Mouse (Mus musculus) limb, embryonic 15.5 days (tissue): ENCODE measurements at regions not wholly inside any gene's neighbourhood (a gene's known extent, or its start where the extent isn't known, plus 50 kb on each side); places are given as distances from the start of the nearest gene placed in this dataset.

ENCODE experiments used
- ATAC-seq: fragments of 200-750 bp; cut with Nextera tagmentation; 2 replicates; pipeline ENCODE4 v1.8.0; 2017; ENCODE audit warnings: low read depth, moderate TSS enrichment; ENCODE audit not compliant: insufficient number of reproducible peaks, low FRiP score, low TSS enrichment
- H3K27ac ChIP-seq: fragments of 300-500 bp; sonication (generic); 2 replicates; pipeline ENCODE4 v1.5.1; 2015; ENCODE audit warnings: moderate library complexity, mild to moderate bottlenecking, inconsistent platforms
- H3K27me3 ChIP-seq: fragments of 300-500 bp; sonication (generic); 2 replicates; pipeline ENCODE4 v1.6.1; 2015; ENCODE audit warnings: inconsistent platforms
- H3K36me3 ChIP-seq: fragments of 300-500 bp; sonication (generic); 2 replicates; pipeline ENCODE4 v1.6.1; 2015; ENCODE audit warnings: inconsistent platforms
- H3K4me1 ChIP-seq: fragments of 300-500 bp; sonication (generic); 2 replicates; pipeline ENCODE4 v1.6.1; 2015; ENCODE audit warnings: inconsistent platforms
- H3K4me2 ChIP-seq: fragments of 300-500 bp; sonication (generic); 2 replicates; pipeline ENCODE4 v1.6.1; 2015; ENCODE audit warnings: mild to moderate bottlenecking, inconsistent platforms
- H3K4me3 ChIP-seq: fragments of 300-500 bp; sonication (generic); 2 replicates; pipeline ENCODE4 v1.5.1; 2015; ENCODE audit warnings: mild to moderate bottlenecking, inconsistent platforms
- H3K9ac ChIP-seq: fragments of 300-500 bp; sonication (generic); 2 replicates; pipeline ENCODE4 v1.6.1; 2015; ENCODE audit warnings: inconsistent platforms
- H3K9me3 ChIP-seq: fragments of 300-500 bp; sonication (generic); 2 replicates; pipeline ENCODE4 v1.6.1; 2016; ENCODE audit warnings: inconsistent platforms
- WGBS: fragments of 180-500 bp; shearing (Covaris S2); methylation state at CpG from one replicate; pipeline ENCODE4 v1.1.7; 2015; 5-methylcytosine and 5-hydroxymethylcytosine counted together

DNA sequence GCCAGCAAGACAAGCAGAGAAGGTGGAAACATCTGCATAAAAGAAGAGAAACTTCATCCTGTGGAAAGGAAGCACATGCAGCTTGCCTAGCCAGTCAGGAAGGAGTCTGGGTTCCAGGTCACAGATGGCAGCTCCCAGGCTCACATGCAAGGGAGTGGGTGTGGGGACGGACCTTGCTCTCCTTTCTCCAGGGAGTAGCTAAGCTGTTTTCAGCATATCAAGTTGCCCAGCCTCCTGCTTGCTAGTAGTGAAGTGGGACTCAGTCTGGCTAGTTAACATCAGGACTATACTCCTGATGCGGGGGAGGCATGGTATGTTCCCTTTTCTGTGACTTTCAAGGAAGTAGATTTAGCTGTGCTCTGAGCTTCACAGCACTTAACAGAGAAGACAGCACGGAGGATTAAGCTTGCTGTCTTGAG is 62.0 kb upstream of the Slc4a7 start:
- Histone ChIP-seq H3K4me2 (no peak overlapping the region), H3K27ac (no peak overlapping the region), H3K27me3 (no peaks in the 10 kb centered on the region), H3K4me3 (no peak overlapping the region), H3K36me3 (no peaks in the 10 kb centered on the region), H3K9ac (no peak overlapping the region), H3K9me3 (no peaks in the 10 kb centered on the region), H3K4me1 (no peaks in the 10 kb centered on the region)
- no peak for ATAC-seq
- WGBS: 45% methylated on average over 3 of the region's 3 CpGs

DNA sequence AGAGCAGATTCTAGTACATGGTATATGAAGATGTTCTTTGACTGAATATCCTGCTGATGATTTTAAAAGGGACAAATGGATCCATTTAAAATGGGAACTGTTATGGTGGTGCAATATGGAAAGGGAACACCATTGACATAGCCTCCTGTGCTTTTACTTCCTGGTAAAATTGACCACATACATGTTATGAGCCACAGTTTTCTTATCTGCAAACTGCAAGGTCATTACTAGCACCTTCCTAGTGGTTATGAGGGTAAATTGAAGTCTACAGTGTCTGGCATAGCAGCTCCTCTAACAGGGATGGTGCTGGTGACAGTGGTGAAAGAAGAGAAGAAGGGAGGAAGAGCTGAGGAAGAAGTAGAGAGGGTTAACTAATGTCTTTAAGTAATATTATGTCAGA is 61.5 kb upstream of the Slc4a7 start:
- no peaks in the 10 kb centered on the region for H3K27me3 ChIP-seq
- no peak overlapping the region for H3K4me3 ChIP-seq
- no peaks in the 10 kb centered on the region for H3K36me3 ChIP-seq
- no peak for ATAC-seq
- no peak overlapping the region for H3K27ac ChIP-seq
- no peaks in the 10 kb centered on the region for H3K9me3 ChIP-seq
- H3K4me1 ChIP-seq: no peaks in the 10 kb centered on the region
- H3K4me2 ChIP-seq: no peak overlapping the region
- no peak overlapping the region for H3K9ac ChIP-seq

DNA sequence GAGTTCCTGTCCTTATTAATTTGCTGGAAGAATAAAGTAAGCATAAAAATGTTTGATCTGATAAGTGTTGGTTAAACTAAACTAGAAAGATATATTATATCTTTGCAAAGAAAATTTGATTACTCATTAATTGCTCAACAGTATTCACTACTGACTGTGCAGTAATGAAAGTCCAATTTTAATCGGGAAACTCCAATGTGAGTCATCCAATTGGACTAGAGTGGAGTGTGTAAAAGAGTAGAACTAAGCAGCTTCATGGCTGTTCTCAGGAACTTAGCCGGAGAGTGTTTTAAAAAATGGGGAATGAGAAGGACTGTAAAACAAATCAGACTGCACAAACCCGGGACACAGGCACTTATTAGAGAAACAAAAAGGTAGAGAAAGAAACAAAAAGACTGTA is 58.5 kb upstream of the Slc4a7 start:
- ATAC-seq: no peak
- Histone ChIP-seq H3K9me3 (no peaks in the 10 kb centered on the region), H3K36me3 (no peaks in the 10 kb centered on the region), H3K27ac (no peak overlapping the region), H3K4me3 (no peak overlapping the region), H3K9ac (no peak overlapping the region), H3K4me1 (no peaks in the 10 kb centered on the region), H3K27me3 (no peaks in the 10 kb centered on the region), H3K4me2 (no peak overlapping the region)
- 82% methylated on average over 3 of the region's 3 CpGs for WGBS

DNA sequence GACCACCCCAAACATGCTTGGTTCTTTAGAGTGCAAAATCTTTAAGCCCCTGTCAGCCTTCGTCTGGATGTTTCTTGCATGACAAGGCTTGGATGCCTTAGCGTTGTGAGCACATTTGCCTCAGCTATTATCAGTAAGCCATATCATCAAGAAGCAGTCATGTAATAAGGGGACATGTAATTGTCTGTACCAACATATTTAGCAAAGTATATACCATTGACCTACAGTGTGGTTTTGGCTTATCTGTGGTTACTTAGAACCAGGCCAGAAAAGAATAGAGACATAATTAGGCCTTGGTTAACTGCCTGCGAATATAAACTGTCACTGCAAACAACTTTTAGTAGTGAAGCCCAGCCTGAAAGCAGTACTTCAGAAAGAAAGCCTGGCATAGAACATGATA is 57.0 kb upstream of the Slc4a7 start:
- no peaks in the 10 kb centered on the region for H3K4me1 ChIP-seq
- no peak overlapping the region for H3K27ac ChIP-seq
- H3K4me3 ChIP-seq: no peak overlapping the region
- no peaks in the 10 kb centered on the region for H3K27me3 ChIP-seq
- H3K9me3 ChIP-seq: no peaks in the 10 kb centered on the region
- ATAC-seq: no peak
- WGBS: 71% methylated on average over 3 of the region's 3 CpGs
- no peak overlapping the region for H3K9ac ChIP-seq
- H3K4me2 ChIP-seq: no peak overlapping the region
- H3K36me3 ChIP-seq: no peaks in the 10 kb centered on the region
